Mouse (Mus musculus): ENCODE data around the gene Dgkz. TPM values are rescaled to one million over a fixed set of nuclear protein-coding genes. Genes with fewer than 3 reads are reported as not detected.

The Dgkz gene
- total RNA-seq, 2 experiments from 2014 or later: 32.3 to 34.8 TPM

GRCm38 (mm10) chr2:91961901-91962761 is 13.5 kb downstream of the Dgkz start:
- DNase-seq: no peak

- no peak for DNase-seq
Measured at GRCm38 (mm10) chr2:91960459-91960858, 15.2 kb downstream of the Dgkz start.

GRCm38 (mm10) chr2:91959544-91960410 is 15.9 kb downstream of the Dgkz start:
- DNase-seq: no peak

GRCm38 (mm10) chr2:91958701-91959457 is 16.8 kb downstream of the Dgkz start:
- DNase-seq: peak; percentile 45

GRCm38 (mm10) chr2:91958049-91958448 is 17.6 kb downstream of the Dgkz start:
- DNase-seq: no peak

- peak; percentile 30 for DNase-seq
Measured at GRCm38 (mm10) chr2:91957096-91957495, 18.6 kb downstream of the Dgkz start.

GRCm38 (mm10) chr2:91955875-91956274 is 19.8 kb downstream of the Dgkz start:
- no peak for DNase-seq

GRCm38 (mm10) chr2:91955121-91955591 is 20.5 kb downstream of the Dgkz start:
- DNase-seq: peak; percentile 6

GRCm38 (mm10) chr2:91953825-91954224 is 21.8 kb downstream of the Dgkz start:
- peak; percentile 70 for DNase-seq

GRCm38 (mm10) chr2:91950275-91951085 is 25.2 kb downstream of the Dgkz start:
- peak; percentile 77 for DNase-seq

GRCm38 (mm10) chr2:91949411-91950274 is 26.0 kb downstream of the Dgkz start:
- peak; percentile 64 for DNase-seq

GRCm38 (mm10) chr2:91948792-91949241 is 26.8 kb downstream of the Dgkz start:
- peak; percentile 28 for DNase-seq

GRCm38 (mm10) chr2:91948151-91948509 is 27.5 kb downstream of the Dgkz start:
- DNase-seq: peak; percentile 36

- DNase-seq: peak; percentile 68
Measured at GRCm38 (mm10) chr2:91947397-91948150, 28.1 kb downstream of the Dgkz start.

- DNase-seq: peak; percentile 30
Measured at GRCm38 (mm10) chr2:91946836-91947235, 28.8 kb downstream of the Dgkz start.

GRCm38 (mm10) chr2:91945483-91945882 is 30.2 kb downstream of the Dgkz start, which contains the start of gene Gm9821:
TSS of gene Gm9821 (plus strand) at chr2:91945703.
- peak; percentile 5 for DNase-seq

GRCm38 (mm10) chr2:91944170-91944950 is 31.3 kb downstream of the Dgkz start:
- peak; percentile 72 for DNase-seq

- peak; percentile 5 for DNase-seq
Measured at GRCm38 (mm10) chr2:91942356-91942755, 33.3 kb downstream of the Dgkz start.

All from gastrocnemius, postnatal 25 days (tissue).